15 mouse cellular contexts compared by ENCODE assay signal in genomic region chr2:33811349-33811890, GRCm38 (mm10).
A peak's percentile ranks its signal among the peaks of the same experiment; 100 is the strongest.
DNase-seq lines count a peak whose midpoint lies in the region; ATAC-seq and TF ChIP-seq lines count a peak whose summit lies in the region.
"Had no signal": no experiment of that assay in that cellular context is flagged by ENCODE, and none has a peak within 500 bp of the region (broad histone marks: within the 10 kb centered on the region; RNA-seq: fewer than 3 reads in every experiment).

No protein-coding gene starts in this region.

- H3K27ac ChIP-seq in hindbrain, embryonic 10.5 days, result peak overlapping the region; percentile 53; the same call in 1 of the 2 replicates
- H3K27ac ChIP-seq in hindbrain, postnatal 0 days, result no peak overlapping the region
- 0 out of 2 replicates have a peak overlapping the region, but pooled peaks have one; percentile 72 for H3K27ac ChIP-seq in hindbrain, embryonic 15.5 days (replicated peaks)
- peak overlapping the region; percentile 57 for H3K27ac ChIP-seq in midbrain, embryonic 15.5 days
- H3K27ac ChIP-seq: heart, embryonic 10.5 days; kidney, postnatal 0 days had no signal

- TF ChIP-seq CTCF in hindbrain, postnatal 0 days (IDR thresholded peaks at IDR 0.05; ENCODE audit: low read depth), result no peak

- H3K27me3 ChIP-seq in hindbrain, embryonic 10.5 days (ENCODE audit: insufficient read depth, poor library complexity, severe bottlenecking), result no peaks in the 10 kb centered on the region
- no peaks in the 10 kb centered on the region for H3K27me3 ChIP-seq in hindbrain, postnatal 0 days (ENCODE audit: insufficient read depth, low read length)
- no peaks in the 10 kb centered on the region for H3K27me3 ChIP-seq in hindbrain, embryonic 15.5 days
- no peaks in the 10 kb centered on the region for H3K27me3 ChIP-seq in midbrain, embryonic 15.5 days (replicated peaks)

- H3K4me3 ChIP-seq in hindbrain, embryonic 10.5 days, result no peak overlapping the region
- H3K4me3 ChIP-seq in hindbrain, postnatal 0 days (ENCODE audit: low read length), result no peak overlapping the region
- no peak overlapping the region for H3K4me3 ChIP-seq in hindbrain, embryonic 15.5 days
- no peak overlapping the region for H3K4me3 ChIP-seq in midbrain, embryonic 15.5 days
- H3K4me3 ChIP-seq: heart, embryonic 10.5 days had no signal

- WGBS in hindbrain, embryonic 10.5 days, result 72% methylated on average over 17 of the region's 17 CpGs
- WGBS in hindbrain, postnatal 0 days, result 54% methylated on average over 17 of the region's 17 CpGs
- WGBS in hindbrain, embryonic 15.5 days, result 52% methylated on average over 17 of the region's 17 CpGs
- WGBS in midbrain, embryonic 15.5 days, result 57% methylated on average over 17 of the region's 17 CpGs

- no peak overlapping the region for H3K4me2 ChIP-seq in hindbrain, postnatal 0 days (ENCODE audit: low read depth, low read length)
- H3K4me2 ChIP-seq in hindbrain, embryonic 15.5 days, result no peak overlapping the region
- H3K4me2 ChIP-seq in midbrain, embryonic 15.5 days, result no peak overlapping the region

- no peak for DNase-seq in hindbrain, embryonic 10.5 days (ENCODE audit: low spot score)
- DNase-seq in hindbrain, postnatal 0 days (ENCODE audit: low spot score), result no peak
- DNase-seq in embryo, embryonic 11 days, result peak; percentile 58
- no peak for DNase-seq in cerebellum, postnatal 25 days
- DNase-seq in left cerebral cortex, adult 11 months (ENCODE audit: low spot score), result no peak
- DNase-seq: cerebellum, adult 11 months; gastrocnemius, postnatal 25 days; heart, postnatal 14 days; lung, postnatal 36 days; thymus, postnatal 25 days had no signal

- H3K9me3 ChIP-seq in hindbrain, embryonic 10.5 days, result no peaks in the 10 kb centered on the region
- no peaks in the 10 kb centered on the region for H3K9me3 ChIP-seq in hindbrain, postnatal 0 days (ENCODE audit: low read length)
- no peaks in the 10 kb centered on the region for H3K9me3 ChIP-seq in hindbrain, embryonic 15.5 days
- H3K9me3 ChIP-seq in midbrain, embryonic 15.5 days, result no peaks in the 10 kb centered on the region
- H3K9me3 ChIP-seq: heart, embryonic 10.5 days had no signal

- peaks cover 18% of the 10 kb centered on the region for H3K36me3 ChIP-seq in hindbrain, embryonic 10.5 days
- H3K36me3 ChIP-seq in hindbrain, postnatal 0 days (ENCODE audit: insufficient read depth, low read length), result no peaks in the 10 kb centered on the region; the same call in 1 of the 2 replicates
- H3K36me3 ChIP-seq in hindbrain, embryonic 15.5 days, result no peaks in the 10 kb centered on the region
- no peaks in the 10 kb centered on the region for H3K36me3 ChIP-seq in midbrain, embryonic 15.5 days (replicated peaks)
- H3K36me3 ChIP-seq: heart, embryonic 10.5 days had no signal

- H3K4me1 ChIP-seq in hindbrain, embryonic 10.5 days (replicated peaks), result peaks cover 60% of the 10 kb centered on the region
- peaks cover 44% of the 10 kb centered on the region for H3K4me1 ChIP-seq in hindbrain, postnatal 0 days (ENCODE audit: insufficient read depth, low read length)
- H3K4me1 ChIP-seq in hindbrain, embryonic 15.5 days (replicated peaks), result peaks cover 69% of the 10 kb centered on the region
- H3K4me1 ChIP-seq in midbrain, embryonic 15.5 days, result peaks cover 67% of the 10 kb centered on the region

- H3K9ac ChIP-seq in hindbrain, postnatal 0 days (replicated peaks; ENCODE audit: low read length), result no peak overlapping the region
- no peak overlapping the region for H3K9ac ChIP-seq in hindbrain, embryonic 15.5 days
- no peak overlapping the region for H3K9ac ChIP-seq in midbrain, embryonic 15.5 days

- ATAC-seq in hindbrain, postnatal 0 days, result no peak
- ATAC-seq in hindbrain, embryonic 15.5 days (ENCODE audit: low FRiP score, low read depth), result peak; percentile 13; the same call in 1 of the 2 replicates
- no peak for ATAC-seq in midbrain, embryonic 15.5 days (replicated peaks)
- ATAC-seq: intestine, embryonic 16.5 days had no signal
